Mouse (Mus musculus) bone marrow, adult 2 months (tissue): Measurements from ENCODE around the gene 9530003J23Rik.

Source experiments
- CTCF ChIP-seq: fragments of 200-500 bp; IDR thresholded peaks from 2 replicates; pipeline ENCODE4 v1.5.1; 2011; ENCODE audit warnings: low read length, control low read depth; ENCODE audit not compliant: control insufficient read depth, insufficient read depth
- POLR2A ChIP-seq: fragments of 200-500 bp; IDR thresholded peaks from 2 replicates; pipeline ENCODE4 v1.6.1; 2011; ENCODE audit warnings: low read depth, mild to moderate bottlenecking, control low read depth, low read length, borderline replicate concordance; ENCODE audit not compliant: control insufficient read depth

DNA sequence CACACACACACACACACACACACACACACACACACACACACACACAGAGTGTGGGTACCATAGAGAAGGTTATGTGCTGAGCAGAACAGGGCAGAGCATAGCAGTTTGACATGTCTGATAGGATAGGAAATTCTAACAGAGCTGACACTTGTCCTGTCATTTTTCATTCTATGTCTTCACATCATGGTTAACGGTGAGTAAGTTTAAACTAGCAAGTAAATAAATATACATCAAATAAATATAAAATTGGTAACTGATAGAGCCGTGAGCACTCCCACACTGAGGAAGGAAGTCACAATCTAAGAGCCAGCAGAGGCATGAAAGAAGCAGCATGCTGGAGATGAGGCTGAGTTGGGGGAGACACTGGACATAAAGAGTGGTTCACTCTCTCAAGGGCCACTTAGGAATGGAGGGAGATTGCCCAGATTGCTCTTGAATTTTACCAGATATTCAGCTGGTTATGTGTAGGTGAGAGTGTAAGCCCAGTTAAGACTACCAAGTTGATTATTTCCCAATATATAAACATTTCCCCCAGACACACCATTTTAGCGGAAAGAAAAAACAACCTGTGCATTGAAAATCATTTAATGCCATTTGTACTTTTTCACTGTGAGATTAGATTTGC lies 48.8 kb upstream of the 9530003J23Rik start:
- no peak for TF ChIP-seq CTCF
- no peak for TF ChIP-seq POLR2A
